Mouse (Mus musculus) forebrain, embryonic 14.5 days (tissue): ENCODE results near the gene Art4. TPM values are rescaled to one million over a fixed set of nuclear protein-coding genes. Genes with fewer than 3 reads are reported as not detected.

Source experiments
- ATAC-seq: fragments of 200-750 bp; cut with Nextera tagmentation; 2 replicates; pipeline ENCODE4 v1.8.0; 2017; ENCODE audit warnings: mild to moderate bottlenecking, moderate library complexity
- DNase-seq: peaks from one replicate; pipeline ENCODE4 v3.0.0-alpha.2; 2015; ENCODE audit warnings: low spot score
- H3K27ac ChIP-seq: fragments of 300-500 bp; sonication (generic); 2 replicates; pipeline ENCODE4 v1.5.1; 2014; ENCODE audit warnings: low read depth, mild to moderate bottlenecking, control low read depth, low read length, moderate library complexity
- H3K27me3 ChIP-seq: fragments of 300-500 bp; sonication (generic); replicated peaks from 2 replicates; pipeline ENCODE4 v1.6.1; 2014; ENCODE audit warnings: low read length, control low read depth, mixed read lengths; ENCODE audit not compliant: control insufficient read depth, insufficient read depth
- H3K36me3 ChIP-seq: fragments of 300-500 bp; sonication (generic); 2 replicates; pipeline ENCODE4 v1.6.1; 2014; ENCODE audit warnings: low read length, control low read depth; ENCODE audit not compliant: control insufficient read depth, insufficient read depth
- H3K4me1 ChIP-seq: fragments of 300-500 bp; sonication (generic); 2 replicates; pipeline ENCODE4 v1.6.1; 2014; ENCODE audit warnings: antibody characterized with exemption, low read length, control low read depth; ENCODE audit not compliant: control insufficient read depth, insufficient read depth
- H3K4me2 ChIP-seq: fragments of 300-500 bp; sonication (generic); 2 replicates; pipeline ENCODE4 v1.6.1; 2014; ENCODE audit warnings: mild to moderate bottlenecking, control low read depth, low read length
- H3K4me3 ChIP-seq: fragments of 300-500 bp; sonication (generic); 2 replicates; pipeline ENCODE4 v1.5.1; 2014; ENCODE audit warnings: low read depth, low read length, control low read depth
- H3K9ac ChIP-seq: fragments of 300-500 bp; sonication (generic); 2 replicates; pipeline ENCODE4 v1.6.1; 2014; ENCODE audit warnings: mild to moderate bottlenecking, low read length, control low read depth, moderate library complexity
- H3K9me3 ChIP-seq: fragments of 300-500 bp; sonication (generic); replicated peaks from 2 replicates; pipeline ENCODE4 v1.6.1; 2016; ENCODE audit warnings: low read length, control low read depth, mixed read lengths; ENCODE audit not compliant: control insufficient read depth
- WGBS: fragments of 180-500 bp; shearing (Covaris S2); extraction: QIAGEN DNeasy Blood & Tissue Kit; methylation state at CpG from one replicate; pipeline ENCODE4 v1.1.7; 2014; 5-methylcytosine and 5-hydroxymethylcytosine counted together
- polyA plus RNA-seq: library from polyadenylated mRNA; unstranded; fragments of >200 nt; fragmentation: Nextera tagmentation; extraction: Ambion mirVana; gene quantifications from 2 replicates; pipeline ENCODE4 v1.2.1, GENCODE M21; 2014

The Art4 gene
- 0.14 TPM in 1 of 2 replicates, not detected in the other for polyA plus RNA-seq

- Histone ChIP-seq H3K9ac (no peak within 1 kb of the TSS), H3K27me3 (no peaks in the 10 kb centered on the region), H3K4me2 (no peak within 1 kb of the TSS), H3K36me3 (no peaks in the 10 kb centered on the region), H3K4me1 (no peaks in the 10 kb centered on the region), H3K9me3 (no peaks in the 10 kb centered on the region), H3K4me3 (no peak within 1 kb of the TSS), H3K27ac (no peak within 1 kb of the TSS)
- WGBS, result 81% methylated on average over 18 of the region's 18 CpGs
- DNase-seq, result no peak
- no peak for ATAC-seq
Observed at GRCm38 (mm10) chr6:136857186-136857872, at the start of gene Art4. Gene Art4 (minus strand): TSS chr6:136857733.

GRCm38 (mm10) chr6:136906937-136907293 is 49.4 kb upstream of the Art4 start:
- WGBS, result 70% methylated on average over 10 of the region's 10 CpGs
- ATAC-seq (no peak), DNase-seq (no peak)
- Histone ChIP-seq H3K27ac (no peak overlapping the region), H3K4me2 (no peak overlapping the region), H3K9ac (no peak overlapping the region), H3K4me3 (no peak overlapping the region), H3K4me1 (no peaks in the 10 kb centered on the region), H3K9me3 (no peaks in the 10 kb centered on the region), H3K36me3 (no peaks in the 10 kb centered on the region), H3K27me3 (no peaks in the 10 kb centered on the region)

DNA sequence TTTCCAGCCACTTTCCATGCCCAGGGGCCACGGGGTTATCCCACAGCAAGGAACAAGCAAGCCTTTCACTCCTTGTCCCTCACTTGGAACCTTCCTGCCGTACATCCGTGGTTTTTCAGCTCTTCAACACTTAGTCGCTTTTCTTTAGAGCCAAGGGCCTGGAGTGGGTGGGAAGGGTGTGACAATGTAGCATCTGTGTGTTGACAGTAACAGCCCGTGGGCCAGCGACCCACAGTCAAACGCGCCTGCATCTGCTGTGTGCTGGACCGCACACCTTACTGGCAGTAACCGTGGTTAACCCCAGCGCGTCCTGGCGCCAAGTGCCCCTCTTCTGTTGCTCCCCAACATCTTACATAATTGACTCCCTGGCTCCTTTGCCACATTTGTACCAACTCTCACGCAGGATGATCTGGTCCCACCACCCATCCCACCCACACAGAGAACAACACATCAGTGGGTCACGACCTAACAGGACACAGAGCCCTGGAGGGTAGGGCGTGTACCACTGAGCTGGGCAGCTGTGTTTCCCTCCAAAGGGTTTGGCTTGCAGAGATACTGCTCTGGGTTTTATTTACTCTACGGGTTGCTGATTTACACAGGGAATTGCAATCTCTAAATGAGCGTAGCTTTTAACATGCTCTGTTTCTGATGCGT is 48.9 kb upstream of the Art4 start:
- Histone ChIP-seq H3K4me2 (no peak overlapping the region), H3K9me3 (no peaks in the 10 kb centered on the region), H3K27me3 (no peaks in the 10 kb centered on the region), H3K4me1 (no peaks in the 10 kb centered on the region), H3K36me3 (no peaks in the 10 kb centered on the region), H3K4me3 (no peak overlapping the region), H3K9ac (no peak overlapping the region), H3K27ac (no peak overlapping the region)
- no peak for ATAC-seq
- 86% methylated on average over 19 of the region's 19 CpGs for WGBS
- DNase-seq, result no peak

DNA sequence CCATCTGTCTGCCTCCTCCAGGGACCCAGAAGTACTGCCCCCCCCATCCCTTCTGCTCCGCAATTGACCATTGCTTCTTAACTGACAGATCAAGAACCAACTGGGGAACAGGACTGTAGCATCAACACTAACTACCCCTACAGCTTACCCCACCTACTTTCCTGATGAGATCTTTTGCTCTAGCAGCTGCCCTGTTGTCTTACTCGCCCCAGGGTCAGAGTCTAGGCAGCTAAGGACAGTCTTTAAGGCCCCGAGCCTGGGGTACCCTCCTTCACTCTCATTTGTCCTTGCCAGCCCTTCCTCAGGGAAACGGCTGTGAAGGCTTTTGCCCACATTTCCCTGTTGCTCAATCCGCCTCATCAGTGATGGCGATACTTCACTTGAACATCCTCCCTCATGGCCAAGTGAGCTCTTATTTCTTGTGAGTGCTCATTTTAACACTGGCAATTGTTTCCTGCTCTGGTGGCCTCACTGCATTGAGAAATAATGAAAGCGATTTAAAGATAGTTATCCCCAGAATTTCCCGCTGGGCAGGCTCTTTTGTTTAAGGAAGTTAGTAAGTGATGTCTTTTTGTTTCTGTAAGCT is 46.4 kb upstream of the Art4 start:
- Histone ChIP-seq H3K9ac (no peak overlapping the region), H3K27ac (no peak overlapping the region), H3K4me1 (no peaks in the 10 kb centered on the region), H3K27me3 (no peaks in the 10 kb centered on the region), H3K9me3 (no peaks in the 10 kb centered on the region), H3K4me3 (no peak overlapping the region), H3K4me2 (no peak overlapping the region), H3K36me3 (no peaks in the 10 kb centered on the region)
- DNase-seq (no peak), ATAC-seq (no peak)
- 60% methylated on average over 8 of the region's 8 CpGs for WGBS

DNA sequence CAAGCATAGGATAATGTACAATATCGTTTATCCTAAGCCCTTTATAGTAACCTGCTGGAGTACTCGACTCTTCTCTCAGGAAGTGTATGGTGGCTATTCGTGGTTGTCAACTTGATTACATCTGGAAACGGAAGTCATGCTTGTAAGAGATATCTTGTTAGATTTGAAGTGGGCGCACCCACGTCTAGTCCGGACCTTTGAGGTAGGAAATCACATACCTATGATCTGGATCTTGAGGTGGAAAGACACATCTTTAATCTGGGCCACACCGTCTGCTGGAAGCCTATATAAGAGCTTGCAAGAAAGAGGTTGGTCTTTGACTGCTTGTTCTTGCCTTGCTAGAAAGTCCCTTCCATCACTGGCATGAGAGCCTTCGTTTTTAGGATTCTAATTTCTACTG is 45.0 kb upstream of the Art4 start:
- Histone ChIP-seq H3K4me3 (no peak overlapping the region), H3K9ac (no peak overlapping the region), H3K36me3 (no peaks in the 10 kb centered on the region), H3K27me3 (no peaks in the 10 kb centered on the region), H3K27ac (no peak overlapping the region), H3K4me2 (no peak overlapping the region), H3K9me3 (no peaks in the 10 kb centered on the region), H3K4me1 (no peaks in the 10 kb centered on the region)
- ATAC-seq (no peak), DNase-seq (no peak)
- 96% methylated on average over 9 of the region's 9 CpGs for WGBS

DNA sequence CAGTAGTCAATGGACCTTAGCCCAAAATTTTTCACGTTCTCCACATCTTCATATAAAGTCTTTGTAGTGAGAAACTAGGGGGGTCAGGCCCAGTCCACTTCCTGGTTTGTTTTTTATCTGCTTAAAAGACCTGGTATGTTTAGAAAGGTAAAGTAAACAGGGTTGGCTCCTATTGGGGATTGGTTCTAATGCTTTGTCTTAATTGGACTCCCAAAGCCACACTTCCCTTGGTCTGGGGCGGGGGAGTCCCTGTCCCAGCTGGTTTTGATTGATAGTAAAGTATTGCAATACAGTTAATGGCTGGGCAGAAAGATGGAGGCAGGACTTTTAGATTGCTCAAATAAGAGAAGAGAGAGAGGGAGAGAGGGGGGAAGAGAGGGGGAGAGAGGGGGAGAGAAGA is 43.5 kb upstream of the Art4 start:
- no peak overlapping the region for H3K4me3 ChIP-seq
- DNase-seq, result no peak
- H3K27ac ChIP-seq, result no peak overlapping the region
- no peaks in the 10 kb centered on the region for H3K9me3 ChIP-seq
- no peaks in the 10 kb centered on the region for H3K36me3 ChIP-seq
- no peaks in the 10 kb centered on the region for H3K27me3 ChIP-seq
- no peak for ATAC-seq
- no peak overlapping the region for H3K9ac ChIP-seq
- no peak overlapping the region for H3K4me2 ChIP-seq
- 77% methylated on average over 2 of the region's 2 CpGs for WGBS
- no peaks in the 10 kb centered on the region for H3K4me1 ChIP-seq

DNA sequence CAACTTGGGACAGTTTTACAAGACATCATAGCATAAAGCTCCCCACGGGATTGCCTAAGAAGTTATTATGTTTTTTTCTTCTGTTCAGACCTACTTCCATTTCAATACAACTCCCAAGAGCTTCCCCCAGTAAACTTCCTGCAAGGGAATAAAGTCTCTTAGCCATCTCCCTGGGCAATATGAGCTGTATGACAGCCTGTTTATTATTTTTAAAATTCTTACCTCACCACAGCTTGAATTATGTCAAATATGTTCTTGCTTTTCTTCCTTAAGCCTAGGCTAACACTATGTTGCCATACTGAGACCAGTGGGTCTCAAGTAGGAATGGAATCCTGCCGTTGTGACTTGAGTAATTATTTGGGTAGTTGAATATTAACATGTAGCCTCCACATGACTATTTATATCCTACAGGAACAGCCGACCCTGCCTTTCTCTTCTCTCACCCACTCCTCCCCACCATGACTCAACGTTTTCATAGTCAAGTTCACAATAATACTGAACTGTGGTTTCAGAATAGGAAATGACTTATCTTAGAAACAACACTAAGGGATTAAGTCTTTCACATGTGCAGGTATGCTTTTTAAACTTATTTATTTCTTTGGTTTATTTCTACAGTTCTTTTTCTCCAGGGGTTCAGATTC is 43.0 kb upstream of the Art4 start:
- 86% methylated on average over 4 of the region's 4 CpGs for WGBS
- Histone ChIP-seq H3K36me3 (no peaks in the 10 kb centered on the region), H3K4me1 (no peaks in the 10 kb centered on the region), H3K27ac (no peak overlapping the region), H3K4me2 (no peak overlapping the region), H3K4me3 (no peak overlapping the region), H3K9me3 (no peaks in the 10 kb centered on the region), H3K27me3 (no peaks in the 10 kb centered on the region), H3K9ac (no peak overlapping the region)
- ATAC-seq, result no peak
- DNase-seq, result no peak

DNA sequence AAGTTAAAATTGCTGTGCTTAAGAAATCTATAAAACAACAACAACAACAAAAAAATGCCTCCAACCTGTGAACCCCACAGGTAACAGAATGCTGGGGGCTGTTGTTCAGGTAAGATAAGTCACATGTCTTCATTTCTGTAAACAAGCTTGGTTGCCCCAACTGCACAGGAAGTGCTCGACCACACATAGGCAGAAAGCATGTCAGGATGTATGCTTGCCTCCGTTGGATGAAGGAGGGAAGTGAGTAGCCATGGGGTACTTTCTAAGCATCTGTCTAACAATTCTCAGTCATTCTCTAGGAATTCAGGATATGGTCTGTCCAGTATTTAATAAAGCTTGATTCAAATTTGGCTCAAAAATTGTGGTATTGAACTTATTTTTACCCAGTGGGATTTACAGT is 41.4 kb upstream of the Art4 start:
- no peaks in the 10 kb centered on the region for H3K36me3 ChIP-seq
- WGBS, result 83% methylated on average over 2 of the region's 2 CpGs
- H3K4me1 ChIP-seq, result no peaks in the 10 kb centered on the region
- H3K27me3 ChIP-seq, result no peaks in the 10 kb centered on the region
- no peak overlapping the region for H3K4me2 ChIP-seq
- no peaks in the 10 kb centered on the region for H3K9me3 ChIP-seq
- no peak for DNase-seq
- no peak for ATAC-seq
- no peak overlapping the region for H3K4me3 ChIP-seq
- no peak overlapping the region for H3K27ac ChIP-seq
- no peak overlapping the region for H3K9ac ChIP-seq

DNA sequence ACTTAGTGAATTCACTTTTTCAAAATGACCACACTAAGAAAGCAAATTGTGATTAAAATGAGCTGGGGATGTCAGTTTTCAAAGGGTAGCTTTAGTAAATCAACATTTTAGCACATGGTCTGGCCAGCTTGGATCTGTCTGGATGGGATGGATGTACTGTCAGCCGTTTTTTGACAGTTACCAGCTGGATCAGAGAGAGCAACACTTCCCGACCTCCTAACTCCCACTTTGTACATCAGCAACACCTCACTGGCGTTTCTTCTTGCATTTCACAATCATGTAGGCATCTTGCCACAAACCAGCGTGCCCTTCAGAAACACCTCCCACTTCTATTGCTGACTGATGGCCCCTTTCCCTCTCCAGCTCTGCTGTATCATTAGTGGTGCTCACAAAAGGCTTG is 40.7 kb upstream of the Art4 start:
- H3K27ac ChIP-seq, result no peak overlapping the region
- no peaks in the 10 kb centered on the region for H3K4me1 ChIP-seq
- H3K9ac ChIP-seq, result no peak overlapping the region

More for the DNA sequence above, 40.7 kb upstream of the Art4 start:
- Histone ChIP-seq H3K4me3 (no peak overlapping the region), H3K4me2 (no peak overlapping the region), H3K9me3 (no peaks in the 10 kb centered on the region), H3K27me3 (no peaks in the 10 kb centered on the region), H3K36me3 (no peaks in the 10 kb centered on the region)
- ATAC-seq (no peak), DNase-seq (no peak)
- WGBS, result 67% methylated on average over 4 of the region's 4 CpGs
